Mouse (Mus musculus) G1E (cell line): Measurements from ENCODE around the gene Adcyap1r1. TPM values are rescaled to one million over a fixed set of nuclear protein-coding genes. Genes with fewer than 3 reads are reported as not detected.

ENCODE experiments used
- ATAC-seq: 2 replicates; pipeline ENCODE4 v1.8.0; 2016; ENCODE audit warnings: mild to moderate bottlenecking; ENCODE audit not compliant: insufficient number of reproducible peaks, poor library complexity, low FRiP score, severe bottlenecking; ENCODE audit errors: extremely low read depth
- DNase-seq: peaks from one replicate; pipeline ENCODE4 v3.0.0; 2012; ENCODE audit warnings: low spot score
- H3K27me3 ChIP-seq: 2 replicates; pipeline ENCODE4 v1.6.1; 2012; ENCODE audit warnings: mild to moderate bottlenecking, low read length, inconsistent platforms; ENCODE audit not compliant: insufficient read depth
- H3K36me3 ChIP-seq: replicated peaks from 2 replicates; pipeline ENCODE3; 2012; ENCODE audit warnings: mild to moderate bottlenecking, inconsistent platforms
- H3K4me1 ChIP-seq: 2 replicates; pipeline ENCODE4 v1.6.1; 2012; ENCODE audit warnings: low read depth, low read length, inconsistent platforms, mixed read lengths; ENCODE audit not compliant: insufficient read depth
- H3K4me3 ChIP-seq: 2 replicates; pipeline ENCODE4 v1.5.1; 2012; ENCODE audit warnings: low read depth, mild to moderate bottlenecking, inconsistent platforms, low read length, moderate library complexity, mixed read lengths
- H3K9me3 ChIP-seq: replicated peaks from 2 replicates; pipeline ENCODE4 v1.6.1; 2012; ENCODE audit warnings: inconsistent platforms
- CTCF ChIP-seq: IDR thresholded peaks from 2 replicates; pipeline ENCODE4 v1.5.1; 2012; ENCODE audit warnings: low read depth, low read length, inconsistent platforms, mixed read lengths
- GATA1 ChIP-seq: IDR thresholded peaks from 2 replicates; pipeline ENCODE4 v1.6.1; 2012; ENCODE audit warnings: borderline replicate concordance, low read length, inconsistent platforms, mixed read lengths
- GATA2 ChIP-seq: IDR thresholded peaks from 2 replicates; pipeline ENCODE4 v1.6.1; 2012; ENCODE audit warnings: low read depth, low read length, inconsistent platforms, borderline replicate concordance
- POLR2AphosphoS5 ChIP-seq: IDR thresholded peaks from 2 replicates; pipeline ENCODE4 v1.6.1; 2012; ENCODE audit warnings: low read depth, low read length, inconsistent platforms; ENCODE audit not compliant: insufficient replicate concordance
- TAL1 ChIP-seq: conservative IDR thresholded peaks from 2 replicates; pipeline ENCODE4 v1.6.1; 2012; ENCODE audit warnings: low read depth, low read length, inconsistent platforms, mixed read lengths
- polyA plus RNA-seq: library from polyadenylated mRNA; stranded (reverse); fragments of >175 nt; gene quantifications from 2 replicates; pipeline ENCODE4 v1.2.3, GENCODE M21; 2012
- total RNA-seq, 2 experiments: library from RNA; stranded (forward) in 1 of 2; stranded (reverse) in 1 of 2; fragments of 200-1000 nt in 1 of 2; fragments of >200 nt in 1 of 2; fragmentation: Nextera tagmentation in 1 of 2; gene quantifications; 2 replicates each; pipeline ENCODE4 v1.2.3; 2014 to 2017

The Adcyap1r1 gene
- total and polyA plus RNA-seq, 3 experiments = 0.05 TPM; not detected in 2

- Histone ChIP-seq H3K36me3 (no peaks in the 10 kb centered on the region), H3K27me3 (no peaks in the 10 kb centered on the region), H3K4me3 (no peak overlapping the region), H3K9me3 (no peaks in the 10 kb centered on the region), H3K4me1 (no peaks in the 10 kb centered on the region)
- TF ChIP-seq POLR2AphosphoS5 (no peak), GATA1 (no peak), CTCF (no peak)
- DNase-seq = no peak
- no peak for ATAC-seq
Observed at GRCm38 (mm10) chr6:55504797-55505488, 53.2 kb downstream of the Adcyap1r1 start.

GRCm38 (mm10) chr6:55506519-55506918 is 54.7 kb downstream of the Adcyap1r1 start:
- DNase-seq = no peak
- Histone ChIP-seq H3K4me3 (no peak overlapping the region), H3K4me1 (no peaks in the 10 kb centered on the region), H3K9me3 (no peaks in the 10 kb centered on the region), H3K27me3 (no peaks in the 10 kb centered on the region), H3K36me3 (no peaks in the 10 kb centered on the region)
- TF ChIP-seq GATA1 (no peak), POLR2AphosphoS5 (no peak), CTCF (no peak), GATA2 (no peak), TAL1 (no peak)
- no peak for ATAC-seq

- H3K4me1 ChIP-seq = no peaks in the 10 kb centered on the region
- DNase-seq = no peak
- no peaks in the 10 kb centered on the region for H3K36me3 ChIP-seq
- H3K27me3 ChIP-seq = peaks cover 2% of the 10 kb centered on the region; the same call in 1 of the 2 replicates
- H3K4me3 ChIP-seq = no peak overlapping the region
- no peak for ATAC-seq
- TF ChIP-seq TAL1 = no peak
- no peak for TF ChIP-seq GATA1
- TF ChIP-seq CTCF = no peak
- TF ChIP-seq POLR2AphosphoS5 = no peak
- TF ChIP-seq GATA2 = no peak
- H3K9me3 ChIP-seq = no peaks in the 10 kb centered on the region
Observed at GRCm38 (mm10) chr6:55509130-55509870, 57.5 kb downstream of the Adcyap1r1 start.

GRCm38 (mm10) chr6:55511212-55512065 is 59.7 kb downstream of the Adcyap1r1 start:
- Histone ChIP-seq H3K9me3 (no peaks in the 10 kb centered on the region), H3K27me3 (peaks cover 2% of the 10 kb centered on the region; the same call in 1 of the 2 replicates), H3K4me1 (no peaks in the 10 kb centered on the region), H3K36me3 (no peaks in the 10 kb centered on the region), H3K4me3 (no peak overlapping the region)
- ATAC-seq = no peak
- no peak for TF ChIP-seq CTCF
- no peak for TF ChIP-seq POLR2AphosphoS5
- no peak for DNase-seq

- no peak for DNase-seq
- no peaks in the 10 kb centered on the region for H3K9me3 ChIP-seq
Observed at GRCm38 (mm10) chr6:55512066-55512703, 60.4 kb downstream of the Adcyap1r1 start.

More at GRCm38 (mm10) chr6:55512066-55512703, 60.4 kb downstream of the Adcyap1r1 start:
- Histone ChIP-seq H3K4me3 (no peak overlapping the region), H3K4me1 (no peaks in the 10 kb centered on the region), H3K27me3 (peaks cover 2% of the 10 kb centered on the region; the same call in 1 of the 2 replicates), H3K36me3 (no peaks in the 10 kb centered on the region)
- no peak for TF ChIP-seq GATA1
- no peak for TF ChIP-seq CTCF
- no peak for TF ChIP-seq TAL1
- no peak for TF ChIP-seq GATA2
- TF ChIP-seq POLR2AphosphoS5 = no peak
- no peak for ATAC-seq
